Mouse (Mus musculus): Measurements from ENCODE around the gene Timm13.

Gene Timm13

DNA sequence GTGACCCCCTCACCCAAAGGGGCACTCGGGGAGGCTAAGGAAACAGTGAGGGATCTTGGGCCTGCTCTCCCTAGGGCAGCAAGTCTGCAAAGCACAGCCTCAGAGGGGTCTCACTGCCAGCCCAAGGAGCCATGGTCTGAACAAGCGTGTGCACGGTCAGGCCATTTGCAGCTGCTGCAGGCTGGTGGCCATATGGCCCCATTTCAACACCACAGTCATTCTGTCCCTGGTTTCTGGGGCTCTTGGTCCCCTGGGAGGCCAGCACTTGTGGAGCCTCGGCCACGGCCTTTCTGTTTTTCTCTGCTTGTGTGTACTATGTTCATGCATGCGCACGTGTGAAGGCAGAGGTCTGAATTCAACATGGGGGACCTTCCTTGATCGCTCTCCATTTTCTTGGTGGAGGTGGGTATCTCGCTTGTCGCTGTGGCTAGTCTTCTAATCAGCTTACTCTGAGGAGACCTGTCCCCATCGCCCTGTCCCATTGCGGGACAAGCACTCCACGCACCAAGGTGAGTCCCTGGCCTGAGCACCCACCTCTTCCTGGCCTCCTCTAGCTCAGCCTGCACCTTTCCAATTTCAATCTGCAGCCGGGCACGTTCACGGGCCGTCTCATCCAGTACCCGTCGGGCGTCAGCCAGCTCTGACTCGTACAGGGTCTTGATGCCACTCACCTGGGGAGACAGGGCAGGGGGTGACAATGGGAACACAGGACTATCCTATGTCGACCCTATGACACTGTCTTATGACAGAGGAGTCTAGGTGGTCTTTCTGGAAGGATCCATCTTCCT lies 8.8 kb upstream of the Timm13 start:
- in situ Hi-C loops (cut with MboI, MseI): no loop called here

DNA sequence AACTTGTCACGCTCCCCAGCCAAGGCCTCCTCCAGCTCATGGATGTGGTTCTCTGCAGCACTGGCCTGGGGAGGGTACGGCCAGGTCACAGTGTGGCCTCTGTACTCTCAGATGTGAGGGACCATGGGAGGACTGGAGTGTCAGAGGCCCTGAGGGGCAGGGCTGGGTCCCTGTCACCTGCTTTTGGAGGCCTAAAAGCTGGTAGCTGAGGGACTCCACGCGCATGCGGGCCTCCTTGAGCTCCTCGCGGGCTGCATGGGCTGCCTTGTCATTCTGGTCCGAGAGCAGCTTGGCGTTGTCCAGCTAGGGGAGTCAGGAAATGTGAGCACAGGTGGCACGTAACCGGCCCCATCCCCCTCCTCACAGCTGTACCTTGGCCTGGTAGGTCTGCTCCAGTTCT lies 3.9 kb upstream of the Timm13 start:
- in situ Hi-C loops (cut with MboI, MseI): no loop called here

DNA sequence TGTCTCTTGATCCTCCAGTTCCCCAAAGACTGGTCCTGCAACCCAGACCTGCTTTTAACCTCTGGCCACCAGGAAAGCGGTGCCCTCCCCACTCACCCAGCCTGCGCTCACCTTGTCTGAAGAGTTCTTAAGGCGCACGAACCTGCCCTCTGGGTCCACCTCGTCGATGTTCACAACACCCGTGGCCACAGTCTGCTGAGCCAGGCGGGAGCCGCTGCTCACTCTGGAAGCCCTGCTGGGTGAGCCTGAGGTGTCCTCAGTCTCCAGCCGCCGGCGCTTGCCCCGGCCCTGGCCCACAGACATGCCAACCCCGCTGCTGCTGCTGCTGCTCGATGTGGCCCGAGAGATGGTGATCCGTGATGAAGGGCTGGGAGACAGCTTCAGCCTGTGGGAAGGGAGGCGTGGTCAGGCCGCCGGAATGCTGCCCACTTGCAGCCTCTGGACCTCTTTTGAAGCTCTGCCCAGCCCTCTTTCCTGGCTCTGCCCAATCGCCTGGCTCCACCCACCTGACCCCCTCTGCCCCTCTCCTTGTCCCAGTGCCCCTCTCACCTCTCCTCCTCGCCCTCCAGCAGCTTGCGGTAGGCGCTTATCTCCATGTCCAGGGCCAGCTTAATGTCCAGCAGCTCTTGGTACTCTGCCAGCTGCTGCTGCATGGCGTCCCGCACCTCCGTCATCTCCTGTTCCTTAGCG lies 3.4 kb upstream of the Timm13 start:
- in situ Hi-C loops (cut with MboI, MseI): no loop called here

DNA sequence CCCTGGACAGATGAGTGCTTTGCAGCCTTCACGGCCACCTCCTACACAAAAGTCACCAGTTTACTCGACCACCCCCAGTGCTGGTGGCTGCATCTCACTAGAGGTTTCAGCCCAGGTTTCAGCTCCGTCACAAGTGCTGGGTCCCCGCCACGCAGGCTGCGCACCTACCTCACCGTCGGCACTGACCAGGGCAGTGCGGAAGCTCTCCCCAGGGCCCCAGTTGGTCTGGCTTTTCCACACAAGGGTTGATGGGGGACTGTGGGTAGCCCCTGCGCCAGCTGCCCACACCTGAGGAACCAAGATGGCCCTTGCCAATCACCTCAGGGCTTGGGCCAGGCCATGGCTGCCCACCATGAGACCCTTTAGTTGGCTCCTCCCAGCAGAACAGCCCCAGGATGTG lies 2.5 kb upstream of the Timm13 start:
- in situ Hi-C loops (cut with MboI, MseI): no loop called here

DNA sequence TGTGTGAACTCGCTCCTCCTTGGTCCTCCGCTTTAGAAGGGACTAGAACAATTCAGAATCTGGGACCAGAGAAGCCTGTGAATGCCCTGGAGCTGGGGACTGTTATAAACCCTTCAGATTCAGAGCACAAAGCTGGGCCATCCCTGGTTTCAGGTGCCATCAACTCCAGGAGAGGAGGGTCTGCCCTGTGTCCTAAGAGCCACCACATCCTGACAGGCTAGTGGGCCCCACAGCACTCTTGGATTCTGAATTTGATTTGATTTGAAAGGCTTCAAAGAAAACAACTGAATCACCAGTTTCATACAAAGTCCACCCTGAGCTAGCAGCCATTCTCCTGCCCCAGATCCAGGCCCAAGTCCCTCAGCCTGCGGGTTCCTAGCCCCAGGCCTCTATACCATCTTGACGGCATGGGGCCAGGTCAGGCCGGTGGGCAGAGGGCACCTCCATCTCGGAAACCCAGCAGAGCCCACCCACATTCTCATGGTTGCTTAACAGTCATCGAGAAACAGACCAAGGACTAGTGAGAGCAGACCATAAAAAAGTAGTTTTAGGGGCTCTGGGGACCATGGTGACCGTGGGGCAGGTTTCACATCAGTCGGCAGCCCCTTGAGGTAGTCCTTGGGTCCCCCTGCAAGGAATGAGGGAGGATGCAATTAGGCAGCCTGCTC lies 1.6 kb upstream of the Timm13 start:
- in situ Hi-C loops (cut with MboI, MseI): no loop called here

DNA sequence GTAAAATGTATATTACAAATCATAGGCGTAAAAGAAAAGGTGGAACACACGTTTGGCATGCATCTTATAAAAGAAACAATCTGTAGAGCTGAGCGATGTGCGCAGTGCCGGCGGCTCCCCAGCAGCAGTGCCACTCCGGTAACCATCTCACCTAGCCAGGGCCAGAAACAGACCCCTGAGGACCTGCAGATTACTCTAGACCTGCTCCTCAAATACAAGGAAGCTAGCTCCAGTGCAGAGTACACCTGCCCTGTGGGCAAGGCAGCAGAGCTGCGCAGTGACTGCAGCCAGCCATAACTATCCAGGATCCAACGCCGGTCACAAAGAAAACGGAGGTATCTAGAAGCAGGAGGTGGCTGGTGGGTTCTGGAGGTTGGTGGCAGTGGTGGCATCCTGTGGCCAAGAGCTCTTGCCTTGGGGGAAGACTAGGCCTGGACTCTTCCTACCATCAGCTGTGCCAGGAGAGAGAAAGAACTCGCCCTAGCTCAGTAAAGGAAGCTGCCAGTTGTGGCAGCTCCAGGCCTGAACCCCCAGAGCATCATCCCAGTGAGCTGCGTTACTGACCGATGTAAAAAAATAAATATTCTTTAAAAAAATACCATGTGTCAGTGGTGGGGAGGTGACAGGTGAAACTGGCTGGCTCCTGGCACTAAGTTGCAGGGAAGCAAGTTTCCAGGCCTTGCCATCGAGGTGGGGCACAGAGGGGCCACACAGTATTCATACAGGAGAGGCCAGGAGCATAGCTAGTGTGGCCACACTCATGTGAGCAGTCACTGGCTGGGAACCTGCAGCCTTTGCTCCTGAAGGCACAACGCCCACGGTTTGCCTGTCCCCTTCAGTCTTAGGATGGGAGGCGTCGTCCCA lies 872 bp upstream of the Timm13 start:
- in situ Hi-C loops (cut with MboI, MseI): no loop called here

DNA sequence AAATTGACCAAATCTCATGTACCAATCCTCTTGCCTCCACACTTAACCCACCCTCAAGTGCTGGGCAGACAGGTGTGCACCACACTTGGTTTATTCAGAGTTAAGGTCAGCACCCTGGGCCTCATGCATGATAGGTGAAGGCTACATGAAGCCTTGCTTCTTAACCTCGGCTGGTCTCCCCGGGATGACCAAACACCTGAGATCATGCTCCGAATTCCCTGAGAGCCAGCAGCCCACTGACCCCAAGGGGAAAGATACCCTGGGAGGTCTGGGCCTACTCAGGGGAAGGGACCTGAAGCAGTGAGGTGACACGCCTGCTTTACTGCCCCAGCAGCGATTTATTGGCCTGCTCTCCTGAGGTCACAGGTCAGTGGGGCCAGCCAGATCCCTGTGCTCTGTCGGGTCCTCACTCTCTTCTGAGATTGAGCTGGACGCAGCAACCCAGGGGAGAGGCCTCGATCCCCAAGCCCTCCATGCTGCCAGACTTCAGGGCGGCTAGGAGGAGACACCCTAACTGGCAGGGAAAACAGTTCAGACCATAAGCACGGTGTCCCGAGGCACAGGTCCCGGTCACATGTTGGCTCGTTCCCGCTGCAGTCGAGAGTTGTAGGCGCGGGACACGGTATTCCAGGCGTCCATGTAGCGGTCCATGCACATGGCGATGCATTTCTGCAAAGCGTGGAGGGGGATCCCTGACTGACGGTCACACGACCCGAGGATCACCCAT lies 1.0 kb downstream of the Timm13 start:
- in situ Hi-C loops (cut with MboI, MseI): loop anchor here (5.0 kb wide), 1 partner anchor 47 kb away; no protein-coding TSS in a partner anchor

- in situ Hi-C loops (cut with MboI, MseI): loop anchor here (5.0 kb wide), 1 partner anchor 47 kb away; no protein-coding TSS in a partner anchor
These were observed 1.7 kb downstream of the Timm13 start for GRCm38 (mm10) chr10:80899074-80899473.

DNA sequence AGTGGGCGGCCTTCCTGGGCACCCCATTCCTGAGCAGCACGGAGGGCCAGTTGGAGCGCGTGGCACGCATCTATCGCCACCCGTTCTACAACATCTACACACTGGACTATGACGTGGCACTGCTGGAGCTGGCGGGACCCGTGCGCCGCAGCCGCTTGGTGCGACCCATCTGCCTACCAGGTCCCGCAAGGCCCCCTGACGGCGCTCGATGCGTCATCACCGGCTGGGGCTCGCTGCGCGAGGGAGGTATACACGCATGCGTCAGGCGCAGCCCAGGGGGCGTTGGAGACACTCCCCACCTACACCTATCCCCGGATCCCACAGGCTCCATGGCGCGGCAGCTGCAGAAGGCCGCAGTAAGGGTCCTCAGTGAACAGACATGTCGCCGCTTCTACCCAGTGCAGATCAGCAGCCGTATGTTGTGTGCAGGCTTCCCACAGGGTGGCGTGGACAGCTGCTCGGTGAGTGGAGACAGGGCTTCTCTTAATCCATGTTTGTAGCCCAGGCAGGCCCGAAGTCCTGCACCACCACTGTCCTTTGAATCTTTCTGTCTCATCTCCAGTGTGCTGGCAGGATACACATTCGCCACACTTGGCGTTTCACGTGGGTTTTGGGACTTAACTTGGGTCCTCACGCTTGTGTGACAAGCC lies 2.8 kb downstream of the Timm13 start:
- in situ Hi-C loops (cut with MboI, MseI): loop anchor here (5.0 kb wide), 1 partner anchor 46 kb away; no protein-coding TSS in a partner anchor

- in situ Hi-C loops (cut with MboI, MseI): loop anchor here (5.0 kb wide), 1 partner anchor 45 kb away; no protein-coding TSS in a partner anchor
These were observed 3.9 kb downstream of the Timm13 start for GRCm38 (mm10) chr10:80896581-80897485.

DNA sequence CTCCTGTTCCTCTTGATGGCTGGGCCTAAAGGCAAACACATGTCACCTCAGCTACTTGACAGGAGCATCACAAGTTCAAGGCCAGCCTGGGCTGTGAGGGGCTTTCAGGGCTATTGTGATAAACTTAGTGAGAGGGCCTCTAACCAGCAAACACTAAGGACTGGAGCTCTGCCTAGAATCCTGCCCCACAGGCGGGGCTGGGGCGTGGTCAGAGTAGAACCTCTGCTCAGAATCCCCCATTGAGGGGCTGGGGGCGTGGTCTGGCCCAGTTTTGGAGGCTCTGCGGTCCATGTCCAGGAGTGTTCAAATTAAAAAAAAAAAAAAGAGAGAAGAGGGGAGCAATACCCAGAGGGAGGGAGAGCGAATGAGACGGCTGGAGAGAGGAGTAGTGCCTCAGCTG lies 5.1 kb downstream of the Timm13 start:
- in situ Hi-C loops (cut with MboI, MseI): loop anchor here (5.0 kb wide), 1 partner anchor 43 kb away; no protein-coding TSS in a partner anchor

DNA sequence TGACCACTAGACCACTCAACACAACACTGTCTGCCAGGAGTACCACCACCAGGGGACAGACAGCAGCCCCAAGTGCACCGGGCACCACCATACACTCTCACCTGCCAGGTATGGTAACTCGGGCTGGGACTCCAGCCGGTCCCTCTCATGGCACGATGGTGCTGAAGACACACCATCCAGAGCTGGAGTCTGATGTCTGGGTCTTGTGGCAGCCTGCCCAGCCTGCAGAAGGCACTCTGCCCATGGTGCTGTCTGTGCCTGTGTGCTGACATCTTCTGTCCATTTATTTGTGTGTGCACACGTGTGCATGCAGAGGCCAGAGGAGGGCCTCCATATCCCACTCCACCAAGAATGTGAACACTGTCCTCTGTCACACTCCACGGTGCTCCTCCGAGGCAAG lies 5.7 kb downstream of the Timm13 start:
- in situ Hi-C loops (cut with MboI, MseI): loop anchor here (5.0 kb wide), 1 partner anchor 43 kb away; no protein-coding TSS in a partner anchor

DNA sequence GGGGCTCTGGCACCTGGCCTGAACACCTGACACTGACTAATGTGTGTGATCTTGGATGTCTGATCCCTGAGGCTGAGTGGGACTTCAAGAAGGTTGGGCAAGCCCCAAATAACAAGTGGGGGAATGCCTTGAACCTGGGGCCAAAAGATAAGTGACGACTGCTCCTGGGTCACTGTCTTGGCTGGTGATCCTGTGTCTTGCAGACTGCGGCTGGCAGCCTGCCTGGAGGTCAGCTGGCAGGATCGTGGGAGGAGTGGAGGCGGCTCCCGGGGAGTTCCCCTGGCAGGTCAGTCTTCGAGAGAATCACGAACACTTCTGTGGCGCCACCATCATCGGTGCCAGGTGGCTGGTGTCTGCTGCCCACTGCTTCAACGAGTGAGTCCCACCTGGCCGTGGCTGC lies 13.6 kb downstream of the Timm13 start:
- in situ Hi-C loops (cut with MboI, MseI): no loop called here

- in situ Hi-C loops (cut with MboI, MseI): no loop called here
These were observed 19.5 kb downstream of the Timm13 start for GRCm38 (mm10) chr10:80881301-80881700.

GRCm38 (mm10) chr10:80880901-80881300 lies 19.9 kb downstream of the Timm13 start:
- in situ Hi-C loops (cut with MboI, MseI): no loop called here

DNA sequence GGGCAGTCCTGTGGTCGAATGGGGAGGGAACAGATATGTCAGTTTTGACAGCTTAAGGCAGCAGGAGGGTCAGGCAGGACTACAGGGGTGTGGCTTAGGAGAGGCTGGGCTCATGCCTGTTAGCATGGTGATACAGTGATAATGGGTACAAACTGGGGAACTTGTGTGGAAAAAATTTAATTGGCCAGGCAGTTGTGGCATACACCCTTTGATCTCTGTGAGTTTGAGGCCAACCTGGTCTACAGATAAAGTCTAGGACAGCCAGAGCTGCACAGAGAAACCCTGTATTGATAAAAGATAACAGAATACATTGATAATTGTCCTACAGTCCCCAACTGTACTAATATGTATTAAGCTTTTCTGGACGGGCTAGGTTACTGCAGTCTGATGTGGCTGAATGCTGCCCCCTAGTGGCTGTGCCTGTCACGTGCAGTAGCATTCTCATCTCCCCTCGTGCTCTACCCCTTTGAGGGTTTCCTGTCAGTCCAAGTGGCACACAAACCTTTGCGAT lies 20.6 kb downstream of the Timm13 start:
- in situ Hi-C loops (cut with MboI, MseI): no loop called here

DNA sequence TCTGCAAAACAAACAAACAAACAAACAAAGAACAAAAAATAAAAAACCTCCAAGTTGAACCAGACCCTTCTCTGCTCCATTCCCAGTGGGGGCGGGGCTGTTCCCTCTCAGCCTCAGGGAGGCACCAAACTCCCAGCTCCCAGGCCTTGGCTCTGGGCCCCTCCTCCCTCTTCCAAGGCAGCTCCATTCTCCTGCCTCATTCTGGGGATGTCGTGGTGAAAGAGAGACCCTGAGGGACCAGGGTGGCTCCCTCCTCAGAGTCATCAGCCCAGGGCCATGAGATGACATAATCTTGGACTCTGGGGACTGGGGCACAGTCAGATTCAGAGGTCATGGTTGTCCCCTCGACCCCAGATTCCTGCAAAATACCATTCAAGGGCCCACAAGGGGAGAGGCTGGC lies 24.2 kb downstream of the Timm13 start:
- in situ Hi-C loops (cut with MboI, MseI): loop anchor here (5.0 kb wide), 3 partner anchors 54 to 129 kb away; no protein-coding TSS in a partner anchor

DNA sequence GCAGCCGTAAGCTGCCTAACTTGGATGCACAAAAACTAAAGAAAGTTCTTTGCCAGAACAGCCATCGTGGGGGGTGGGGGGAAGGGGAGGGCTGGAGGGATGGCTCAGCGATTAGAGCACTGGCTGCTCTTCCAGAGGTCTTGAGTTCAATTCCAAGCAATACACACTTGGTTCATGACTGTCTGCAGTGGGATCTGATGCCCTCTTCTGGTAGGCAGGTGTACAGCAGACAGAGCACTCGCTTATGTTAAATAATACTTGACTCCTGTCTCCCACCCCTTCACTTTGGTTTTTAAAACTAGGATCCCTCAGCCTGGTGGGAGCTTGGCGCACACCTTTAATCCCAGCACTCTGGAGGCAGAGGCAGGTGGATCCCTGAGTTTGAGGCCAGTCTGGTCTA lies 24.7 kb downstream of the Timm13 start:
- in situ Hi-C loops (cut with MboI, MseI): loop anchor here (5.0 kb wide), 3 partner anchors 54 to 129 kb away; no protein-coding TSS in a partner anchor

DNA sequence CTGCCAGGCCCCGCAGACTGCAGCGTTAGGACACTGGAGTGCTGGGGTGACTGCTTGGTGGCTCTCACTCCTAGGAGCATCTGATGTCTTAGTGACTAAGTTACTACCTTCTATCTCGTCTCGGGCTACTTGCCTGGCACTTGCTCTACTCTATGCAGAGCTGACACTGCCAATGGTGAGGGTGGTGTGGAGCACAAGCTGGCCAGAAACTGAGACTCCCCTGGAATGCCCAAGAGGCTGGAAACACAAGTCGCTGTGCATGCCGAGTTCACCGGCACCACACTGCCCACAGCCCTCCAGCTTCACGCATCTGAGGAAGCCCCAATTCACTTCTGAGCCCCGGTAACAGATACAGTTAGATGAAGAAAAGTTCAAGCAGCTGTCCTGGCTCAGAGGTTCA lies 26.7 kb downstream of the Timm13 start:
- in situ Hi-C loops (cut with MboI, MseI): no loop called here
